Mouse (Mus musculus): ENCODE data around the gene Rom1.

- no peak for TF ChIP-seq CTCF (IDR thresholded peaks at IDR 0.05; ENCODE audit: control insufficient read depth, insufficient read depth, insufficient read length)
- no peak for TF ChIP-seq FOSL1 (IDR thresholded peaks at IDR 0.05; ENCODE audit: insufficient read depth, low read length, poor library complexity, severe bottlenecking)
- no peak for TF ChIP-seq MYOG (IDR thresholded peaks at IDR 0.05; ENCODE audit: control insufficient read depth, extremely low read depth, insufficient read length)
- no peak for TF ChIP-seq USF1 (IDR thresholded peaks at IDR 0.05; ENCODE audit: low read depth)
- TF ChIP-seq CEBPB (IDR thresholded peaks at IDR 0.05; ENCODE audit: low read depth): no peak
These were observed 45.5 kb upstream of the Rom1 start for GRCm38 (mm10) chr19:8974638-8975037.
